Mouse (Mus musculus): ENCODE data around the gene N4bp3. TPM values are rescaled to one million over a fixed set of nuclear protein-coding genes. Genes with fewer than 3 reads are reported as not detected.
"Not testable (repeated sequence)": the region's sequence is repeated elsewhere in the genome, so short reads cannot be mapped to it uniquely, and the experiment has no call there.

Gene N4bp3
- total RNA-seq, 2 experiments from 2014 or later = 11.8 to 15.0 TPM

GRCm38 (mm10) chr11:51609940-51610339 is 40.7 kb downstream of the N4bp3 start:
- DNase-seq (ENCODE audit: low spot score in 2 of 2); intact Hi-C loops (cut with DNase I): not testable (repeated sequence)

GRCm38 (mm10) chr11:51609266-51609909 is 41.3 kb downstream of the N4bp3 start:
- intact Hi-C loops (cut with DNase I) = no loop called here

GRCm38 (mm10) chr11:51607096-51607738 is 43.4 kb downstream of the N4bp3 start:
- intact Hi-C loops (cut with DNase I) = no loop called here
- DNase-seq (ENCODE audit: low spot score in 2 of 2) = no peak

More at GRCm38 (mm10) chr11:51609266-51609909, 41.3 kb downstream of the N4bp3 start:
- DNase-seq (ENCODE audit: low spot score in 2 of 2) = no peak

GRCm38 (mm10) chr11:51606447-51607095 is 44.1 kb downstream of the N4bp3 start, which contains the start of gene Hnrnpab:
Gene Hnrnpab (minus strand): TSS chr11:51606847.
- intact Hi-C loops (cut with DNase I) = no loop called here
- DNase-seq (ENCODE audit: low spot score in 2 of 2) = peak; percentile 97 to 99

- intact Hi-C loops (cut with DNase I) = no loop called here
- peak; percentile 74 to 80 for DNase-seq (ENCODE audit: low spot score in 2 of 2)
Measured at GRCm38 (mm10) chr11:51605602-51606446, 44.8 kb downstream of the N4bp3 start.

- peak in 1 of 2 experiments; percentile 21 for DNase-seq (ENCODE audit: low spot score in 2 of 2)
- intact Hi-C loops (cut with DNase I) = no loop called here
Measured at GRCm38 (mm10) chr11:51602253-51602652, 48.4 kb downstream of the N4bp3 start.

GRCm38 (mm10) chr11:51597553-51597952 is 53.1 kb downstream of the N4bp3 start:
- no peak for DNase-seq (ENCODE audit: low spot score in 2 of 2)
- intact Hi-C loops (cut with DNase I) = no loop called here

GRCm38 (mm10) chr11:51595459-51596083 is 55.1 kb downstream of the N4bp3 start:
- no peak for DNase-seq (ENCODE audit: low spot score in 2 of 2)

GRCm38 (mm10) chr11:51594715-51595350 is 55.8 kb downstream of the N4bp3 start:
- intact Hi-C loops (cut with DNase I) = no loop called here

More at GRCm38 (mm10) chr11:51595459-51596083, 55.1 kb downstream of the N4bp3 start:
- intact Hi-C loops (cut with DNase I) = no loop called here

GRCm38 (mm10) chr11:51593849-51594248 is 56.8 kb downstream of the N4bp3 start:
- intact Hi-C loops (cut with DNase I) = no loop called here
- DNase-seq (ENCODE audit: low spot score in 2 of 2) = no peak

More at GRCm38 (mm10) chr11:51594715-51595350, 55.8 kb downstream of the N4bp3 start:
- DNase-seq (ENCODE audit: low spot score in 2 of 2) = no peak

- intact Hi-C loops (cut with DNase I) = no loop called here
- no peak for DNase-seq (ENCODE audit: low spot score in 2 of 2)
Measured at GRCm38 (mm10) chr11:51593368-51593767, 57.3 kb downstream of the N4bp3 start.

Other genes starting within 250 kb of the N4bp3 start
- gene Phykpl, start 66.1 kb downstream of the N4bp3 start, total RNA-seq (2021) = 1 to 10 TPM; 6.7 to 9.4 TPM
- 100 to 1,000 TPM; 121 to 126 TPM for gene Hnrnpab, start 44.0 kb downstream of the N4bp3 start, total RNA-seq (2021)
- 10 to 100 TPM; 44.7 to 52.4 TPM for gene Nhp2, start 31.1 kb downstream of the N4bp3 start, total RNA-seq (2021)
- gene Rmnd5b, start 14.9 kb downstream of the N4bp3 start, total RNA-seq (2021) = 10 to 100 TPM; 58.0 to 58.9 TPM
- 1 to 10 TPM in 1 of 2 experiments, under 1 TPM in 1; 0.81 to 1.6 TPM for gene D930048N14Rik, start 112 bp upstream of the N4bp3 start, total RNA-seq (2021)
- gene 0610009B22Rik, start 38.0 kb upstream of the N4bp3 start, total RNA-seq (2021) = 10 to 100 TPM; 32.2 to 33.8 TPM
- gene Sec24a, start 112.8 kb upstream of the N4bp3 start, total RNA-seq (2021) = 10 to 100 TPM; 16.7 to 19.4 TPM
- gene Sar1b, start 112.8 kb upstream of the N4bp3 start, total RNA-seq (2021) = 10 to 100 TPM; 63.1 to 65.0 TPM
- gene Jade2, start 206.8 kb upstream of the N4bp3 start, total RNA-seq (2021) = 10 to 100 TPM; 34.0 to 39.7 TPM

All from left cerebral cortex, postnatal 36 days (tissue).